Mouse (Mus musculus) heart, adult 2 months (tissue): Measurements from ENCODE around the gene Slc12a9. TPM values are rescaled to one million over a fixed set of nuclear protein-coding genes. Genes with fewer than 3 reads are reported as not detected.

Experiments
- DNase-seq, 2 experiments: peaks; one replicate each; pipeline ENCODE4 v3.0.0; 2021
- H3K27ac ChIP-seq: fragments of 200-600 bp; 2 replicates; pipeline ENCODE4 v1.8.1; 2022
- H3K27me3 ChIP-seq: fragments of 200-500 bp; 2 replicates; pipeline ENCODE4 v1.6.1; 2012; ENCODE audit warnings: mild to moderate bottlenecking, low read length, inconsistent platforms, mixed read lengths; ENCODE audit not compliant: control insufficient read depth, insufficient read depth
- H3K36me3 ChIP-seq: fragments of 200-500 bp; 2 replicates; pipeline ENCODE4 v1.6.1; 2012; ENCODE audit warnings: low read length, inconsistent platforms; ENCODE audit not compliant: control insufficient read depth, insufficient read depth
- H3K4me1 ChIP-seq: fragments of 200-500 bp; 2 replicates; pipeline ENCODE4 v1.6.1; 2011; ENCODE audit warnings: low read length; ENCODE audit not compliant: control insufficient read depth, insufficient read depth
- H3K4me3 ChIP-seq: fragments of 200-600 bp; 2 replicates; pipeline ENCODE4 v1.8.1; 2022
- H3K79me2 ChIP-seq: fragments of 200-500 bp; replicated peaks from 2 replicates; pipeline ENCODE4 v1.6.1; 2012; ENCODE audit warnings: mild to moderate bottlenecking, inconsistent platforms, low read length, moderate library complexity, mixed read lengths; ENCODE audit not compliant: control insufficient read depth, insufficient read depth
- H3K9ac ChIP-seq: fragments of 200-500 bp; 2 replicates; pipeline ENCODE4 v1.6.1; 2012; ENCODE audit warnings: low read depth, mild to moderate bottlenecking, control low read depth, inconsistent platforms, low read length, mixed read lengths
- CTCF ChIP-seq: fragments of 200-600 bp; IDR thresholded peaks from 2 replicates; pipeline ENCODE4 v1.8.1; 2022; ENCODE audit warnings: antibody characterized with exemption, mild to moderate bottlenecking, moderate library complexity
- EP300 ChIP-seq: fragments of 200-500 bp; IDR thresholded peaks from 2 replicates; pipeline ENCODE4 v1.6.1; 2011; ENCODE audit warnings: low read depth, low read length, control low read depth; ENCODE audit not compliant: insufficient read depth
- POLR2A ChIP-seq: fragments of 200-500 bp; IDR thresholded peaks from 2 replicates; pipeline ENCODE4 v1.6.1; 2011; ENCODE audit warnings: mild to moderate bottlenecking, low read depth, low read length, control low read depth; ENCODE audit not compliant: insufficient read depth
- WGBS: fragments of 180-500 bp; shearing (Covaris S2); methylation state at CpG from one replicate; pipeline ENCODE4 v1.1.7; 2018; 5-methylcytosine and 5-hydroxymethylcytosine counted together
- intact Hi-C: fragments of 180-260 bp; cut with DNase I; formaldehyde crosslinking; loops from one replicate; pipeline ENCODE4 v1.15.1; 2025
- polyA plus RNA-seq: library from polyadenylated mRNA; depleted of rRNA; stranded (reverse); fragments of >200 nt; gene quantifications from 2 replicates; pipeline ENCODE4 v1.2.3, GENCODE M21; 2012
- total RNA-seq, 2 experiments: library from RNA; stranded (reverse); gene quantifications; 2 replicates each; pipeline ENCODE4 v1.2.3; 2021

The Slc12a9 gene
- total and polyA plus RNA-seq, 3 experiments = 1.7 to 8.9 (median 2.2) TPM

DNA sequence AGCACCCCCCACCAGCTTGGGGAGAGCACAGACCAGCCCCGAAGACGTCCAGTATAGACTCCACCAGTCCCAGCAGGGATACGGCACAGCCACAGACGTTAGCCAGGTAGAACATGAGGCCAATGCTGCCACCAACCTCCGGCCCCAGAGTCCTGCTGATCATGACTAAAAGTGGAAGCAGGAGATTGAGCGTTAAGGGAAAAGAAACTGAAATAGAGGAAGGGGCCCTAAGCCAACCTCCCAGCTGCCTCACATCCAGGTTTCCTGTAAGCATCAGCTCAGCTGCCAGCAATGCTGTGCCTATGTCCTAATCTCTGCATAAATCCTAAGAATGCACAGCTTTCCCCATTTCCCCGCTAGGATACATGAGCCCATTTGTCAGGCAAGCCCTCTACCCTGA is 2.5 kb downstream of the Slc12a9 start:
- H3K79me2 ChIP-seq = no peaks in the 10 kb centered on the region
- intact Hi-C loops = no loop called here
- 81% methylated on average over 7 of the region's 7 CpGs for WGBS
- no peaks in the 10 kb centered on the region for H3K27me3 ChIP-seq
- no peak for DNase-seq
- H3K36me3 ChIP-seq = no peaks in the 10 kb centered on the region
- TF ChIP-seq EP300 (no peak), CTCF (no peak), POLR2A (no peak)
- H3K9ac ChIP-seq = no peak overlapping the region
- H3K4me1 ChIP-seq = no peaks in the 10 kb centered on the region
- no peak overlapping the region for H3K27ac ChIP-seq
- no peak overlapping the region for H3K4me3 ChIP-seq

- TF ChIP-seq POLR2A = no peak
- TF ChIP-seq CTCF = no peak
- TF ChIP-seq EP300 = no peak
- no peaks in the 10 kb centered on the region for H3K4me1 ChIP-seq
- H3K79me2 ChIP-seq = no peaks in the 10 kb centered on the region
- no peak overlapping the region for H3K4me3 ChIP-seq
- no peaks in the 10 kb centered on the region for H3K27me3 ChIP-seq
- H3K9ac ChIP-seq = no peak overlapping the region
- H3K27ac ChIP-seq = no peak overlapping the region
- H3K36me3 ChIP-seq = no peaks in the 10 kb centered on the region
- no peak for DNase-seq
- intact Hi-C loops = no loop called here
- 79% methylated on average over 3 of the region's 3 CpGs for WGBS
These were observed 12.4 kb downstream of the Slc12a9 start for GRCm38 (mm10) chr5:137320996-137321395.

- H3K9ac ChIP-seq = no peak overlapping the region
- H3K79me2 ChIP-seq = no peaks in the 10 kb centered on the region
- no peaks in the 10 kb centered on the region for H3K36me3 ChIP-seq
- H3K4me3 ChIP-seq = no peak overlapping the region
- H3K27ac ChIP-seq = no peak overlapping the region
- H3K27me3 ChIP-seq = no peaks in the 10 kb centered on the region
- no peak for DNase-seq
- WGBS = 90% methylated on average over 1 of the region's 1 CpGs
- peaks cover 2% of the 10 kb centered on the region; the same call in 1 of the 2 replicates for H3K4me1 ChIP-seq
- TF ChIP-seq CTCF = no peak
- TF ChIP-seq EP300 = no peak
- TF ChIP-seq POLR2A = no peak
- intact Hi-C loops = no loop called here
These were observed 14.8 kb downstream of the Slc12a9 start for GRCm38 (mm10) chr5:137318570-137318969.

GRCm38 (mm10) chr5:137317361-137317760 is 16.0 kb downstream of the Slc12a9 start:
- no peak overlapping the region for H3K9ac ChIP-seq
- no peak overlapping the region for H3K4me3 ChIP-seq
- no peak overlapping the region for H3K27ac ChIP-seq
- WGBS = 67% methylated on average over 8 of the region's 8 CpGs
- DNase-seq = no peak
- H3K4me1 ChIP-seq = peaks cover 5% of the 10 kb centered on the region
- no peaks in the 10 kb centered on the region for H3K27me3 ChIP-seq
- H3K79me2 ChIP-seq = no peaks in the 10 kb centered on the region
- no peaks in the 10 kb centered on the region for H3K36me3 ChIP-seq
- no peak for TF ChIP-seq POLR2A
- no peak for TF ChIP-seq CTCF
- TF ChIP-seq EP300 = no peak
- intact Hi-C loops = no loop called here

- Histone ChIP-seq H3K36me3 (no peaks in the 10 kb centered on the region), H3K4me1 (peaks cover 5% of the 10 kb centered on the region), H3K27ac (no peak overlapping the region; the same call in 1 of the 2 replicates), H3K27me3 (no peaks in the 10 kb centered on the region), H3K9ac (no peak overlapping the region), H3K4me3 (no peak overlapping the region), H3K79me2 (no peaks in the 10 kb centered on the region)
- TF ChIP-seq CTCF (peak; percentile 67), POLR2A (no peak)
- intact Hi-C loops = no loop called here
- WGBS = 57% methylated on average over 30 of the region's 30 CpGs
- DNase-seq = peak in 1 of 2 experiments; percentile 38
These were observed 18.1 kb downstream of the Slc12a9 start for GRCm38 (mm10) chr5:137315084-137315903.

DNA sequence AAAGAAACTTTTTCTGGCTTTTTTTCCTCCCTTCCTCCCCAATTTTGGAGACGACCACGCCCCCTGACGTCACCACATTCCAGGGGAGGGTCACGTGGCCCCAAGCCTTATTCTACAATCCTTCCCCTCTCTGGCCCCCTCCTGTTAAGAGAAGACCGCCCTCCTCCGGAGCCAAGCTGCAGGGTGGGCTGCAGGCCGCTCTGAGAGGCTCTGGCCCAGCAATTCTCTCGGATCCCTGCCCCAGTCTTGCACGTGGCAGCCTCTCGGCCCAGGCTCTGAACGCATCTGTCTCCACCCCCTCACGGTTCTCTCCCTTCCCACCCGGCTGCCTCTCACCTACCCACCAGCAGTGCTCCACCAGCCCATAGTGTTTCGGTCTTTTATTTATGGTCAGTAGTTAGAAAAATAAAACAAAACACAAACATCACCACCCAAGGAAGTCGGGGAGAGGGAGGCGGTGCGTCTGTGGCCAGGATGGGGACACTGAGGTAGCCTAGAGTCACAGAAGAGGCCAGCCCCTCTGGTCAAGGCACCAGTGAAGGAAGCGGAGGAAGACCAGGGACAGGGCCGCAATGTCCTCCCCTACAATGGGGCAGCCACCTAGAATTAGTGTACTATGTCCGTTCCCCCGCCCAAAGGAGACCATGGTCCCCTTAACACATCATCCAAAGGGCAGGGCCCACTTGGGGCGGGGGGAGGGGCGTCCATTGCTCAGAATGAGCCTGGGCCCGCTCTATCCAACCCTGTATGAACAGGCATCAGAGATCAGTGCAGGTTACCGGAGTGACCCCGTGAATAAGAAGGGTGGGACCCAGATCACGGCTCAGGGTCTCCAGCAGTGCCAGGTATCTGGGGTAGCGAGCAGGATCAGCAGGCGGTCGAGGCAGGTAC is 19.0 kb downstream of the Slc12a9 start, which contains the start of gene Trip6:
Gene Trip6 (minus strand): TSS at position 212 of the 891 bp plus-strand sequence.
- 34% methylated on average over 30 of the region's 30 CpGs for WGBS
- Histone ChIP-seq H3K4me3 (peak within 1 kb of the TSS; percentile 55), H3K79me2 (no peaks in the 10 kb centered on the region), H3K4me1 (peaks cover 5% of the 10 kb centered on the region), H3K36me3 (no peaks in the 10 kb centered on the region), H3K27me3 (no peaks in the 10 kb centered on the region), H3K27ac (peak within 1 kb of the TSS; percentile 92), H3K9ac (peak within 1 kb of the TSS; percentile 82)
- TF ChIP-seq EP300 (no peak), CTCF (peak; percentile 11; the same call in 1 of the 2 replicates)
- DNase-seq = peak; percentile 88 to 91
- intact Hi-C loops = no loop called here
